Mouse (Mus musculus) embryo, embryonic 11.5 days (tissue): Measurements from ENCODE around the gene Smim20.

Experiments used
- DNase-seq: peaks from one replicate; pipeline ENCODE4 v3.0.0-alpha.2; 2012; ENCODE audit warnings: low read depth, low spot score

Gene Smim20

DNA sequence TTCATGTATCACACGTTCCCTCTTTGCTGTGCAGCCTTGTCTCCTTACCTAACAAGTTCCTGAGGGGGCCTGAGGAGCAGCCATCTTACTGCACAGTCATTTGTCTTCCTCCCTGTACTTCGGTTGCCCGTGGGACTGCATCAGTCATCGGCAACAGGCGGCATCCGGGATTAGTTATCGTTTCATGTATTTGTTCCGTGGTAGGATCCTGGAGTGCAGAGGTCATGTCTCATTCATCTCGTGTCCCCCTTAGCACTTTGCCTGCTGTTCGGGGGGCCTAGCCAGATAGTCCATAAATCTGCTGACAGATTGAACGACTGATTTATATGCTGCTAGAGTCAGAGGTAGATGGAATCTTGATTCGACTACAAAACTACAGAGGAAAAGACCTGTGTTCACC, 1.1 kb upstream of the Smim20 start:
- no peak for DNase-seq

DNA sequence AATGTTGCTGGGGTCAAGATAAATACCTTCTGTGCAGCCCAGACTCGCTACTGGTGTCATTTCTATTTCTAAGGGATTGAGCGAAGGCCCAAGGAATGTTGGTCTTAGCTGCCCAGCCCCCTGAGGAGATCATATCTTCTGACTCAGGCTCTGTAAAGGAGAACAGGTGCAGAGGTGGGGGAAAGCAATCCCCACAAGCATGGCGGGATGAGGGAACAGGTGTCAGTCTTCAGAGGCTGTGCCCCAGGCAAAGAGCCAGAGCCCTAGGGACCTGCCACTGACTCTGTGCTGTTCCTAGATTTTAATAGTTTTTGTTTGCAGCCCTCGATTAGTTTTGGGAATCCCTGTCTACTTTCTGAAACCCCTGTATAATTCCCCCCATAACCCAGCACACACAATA, 702 bp upstream of the Smim20 start:
- DNase-seq: no peak

DNA sequence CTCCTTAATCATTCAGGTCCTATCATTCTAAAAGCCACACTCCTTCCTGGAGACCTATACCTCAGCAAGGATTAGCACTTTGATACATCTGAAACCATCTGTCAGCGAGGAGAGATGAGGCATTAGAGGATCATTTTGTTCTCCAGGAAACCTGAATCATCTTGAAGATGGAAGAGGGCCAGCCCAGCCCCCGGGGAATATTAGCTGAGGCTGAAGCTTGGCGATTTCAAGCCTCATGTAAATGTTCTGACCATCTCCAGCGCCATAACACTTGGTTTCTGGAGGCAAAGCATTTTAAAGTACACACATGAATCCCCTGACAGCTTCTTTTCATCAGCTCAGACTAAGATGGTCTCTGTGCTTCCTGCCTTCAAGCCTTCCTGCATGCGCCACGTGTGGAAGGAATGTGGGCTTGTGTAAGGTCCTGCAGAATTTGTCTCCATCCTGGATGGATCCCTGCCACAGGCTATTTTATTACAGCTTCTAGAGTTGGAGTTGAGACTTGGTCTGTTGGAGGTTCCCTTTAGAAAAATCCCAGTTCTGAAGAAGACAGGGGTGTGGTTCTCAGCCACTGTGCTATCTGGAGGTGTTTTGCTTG, 1.3 kb downstream of the Smim20 start:
- no peak for DNase-seq

DNA sequence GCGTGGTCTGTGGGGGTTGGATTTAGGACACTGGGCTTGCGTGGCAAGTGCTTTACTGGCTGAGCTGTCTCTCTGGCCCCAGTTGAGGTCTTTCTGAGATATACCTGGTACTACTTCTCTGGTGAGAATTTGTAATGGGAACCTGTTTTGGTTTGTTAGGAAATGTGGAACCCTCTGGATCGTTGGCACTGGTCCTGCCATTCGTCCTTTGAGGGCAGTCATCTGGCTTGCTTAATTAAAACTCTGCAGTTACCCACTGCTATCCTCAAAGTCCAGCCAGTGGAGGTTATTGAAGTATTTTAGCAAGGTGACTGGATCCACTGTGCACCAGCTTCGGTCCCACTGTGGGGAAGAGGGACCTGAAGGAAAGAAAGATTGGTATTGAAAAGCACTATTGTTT, 2.9 kb downstream of the Smim20 start:
- no peak for DNase-seq

- no peak for DNase-seq
These were observed 4.2 kb downstream of the Smim20 start for GRCm38 (mm10) chr5:53270947-53271711.

GRCm38 (mm10) chr5:53272626-53273025, 5.7 kb downstream of the Smim20 start:
- no peak for DNase-seq

GRCm38 (mm10) chr5:53273699-53274430, 7.0 kb downstream of the Smim20 start:
- DNase-seq: no peak

GRCm38 (mm10) chr5:53274811-53275355, 8.0 kb downstream of the Smim20 start:
- no peak for DNase-seq

DNA sequence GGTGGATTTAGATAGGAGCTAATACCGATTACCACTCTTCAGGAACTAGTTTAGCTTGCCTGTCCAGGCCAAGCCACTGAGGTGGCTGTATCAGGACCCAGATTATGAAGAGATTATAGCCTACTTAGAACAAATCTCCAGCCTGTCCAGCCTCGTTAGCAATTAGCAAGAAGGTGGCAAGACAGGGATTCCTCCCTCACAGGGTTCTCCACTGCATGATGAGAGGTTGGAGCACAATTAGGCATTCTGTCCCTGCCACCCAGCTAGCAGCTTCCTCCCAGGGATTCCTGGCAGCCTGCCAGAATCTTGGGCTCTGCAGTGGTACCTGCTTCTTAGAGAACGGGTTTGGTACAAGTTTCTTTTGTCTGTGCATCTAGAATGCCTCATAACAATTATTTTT, 8.5 kb downstream of the Smim20 start:
- DNase-seq: no peak

DNA sequence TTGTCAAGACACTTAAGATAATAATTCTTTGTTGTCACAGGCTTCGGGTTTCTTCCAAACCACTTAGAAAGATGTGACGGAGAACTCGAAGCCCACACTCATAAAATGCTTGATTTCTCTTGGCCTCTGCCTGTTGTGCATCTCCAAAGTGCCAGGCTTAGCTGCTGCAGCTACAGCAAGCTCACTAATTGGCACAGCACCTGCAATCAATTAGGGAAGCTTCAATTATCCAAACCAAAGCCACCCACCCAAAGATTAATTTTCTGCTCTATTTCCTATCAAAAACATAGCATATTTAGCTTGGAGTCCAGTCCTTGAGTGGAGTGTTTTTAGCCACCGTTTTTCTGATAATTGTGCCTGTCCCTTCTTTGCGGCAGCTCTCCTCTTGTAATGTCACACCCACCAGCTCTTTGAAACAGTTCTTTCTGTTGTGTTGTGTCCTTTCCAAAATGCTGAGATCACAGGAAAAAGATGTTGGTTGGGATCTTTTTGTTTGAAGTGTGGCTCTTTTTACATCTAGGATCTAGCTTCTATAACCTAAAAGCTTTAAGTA, 9.7 kb downstream of the Smim20 start:
- no peak for DNase-seq

- no peak for DNase-seq
These were observed 10.9 kb downstream of the Smim20 start for GRCm38 (mm10) chr5:53277716-53278263.

DNA sequence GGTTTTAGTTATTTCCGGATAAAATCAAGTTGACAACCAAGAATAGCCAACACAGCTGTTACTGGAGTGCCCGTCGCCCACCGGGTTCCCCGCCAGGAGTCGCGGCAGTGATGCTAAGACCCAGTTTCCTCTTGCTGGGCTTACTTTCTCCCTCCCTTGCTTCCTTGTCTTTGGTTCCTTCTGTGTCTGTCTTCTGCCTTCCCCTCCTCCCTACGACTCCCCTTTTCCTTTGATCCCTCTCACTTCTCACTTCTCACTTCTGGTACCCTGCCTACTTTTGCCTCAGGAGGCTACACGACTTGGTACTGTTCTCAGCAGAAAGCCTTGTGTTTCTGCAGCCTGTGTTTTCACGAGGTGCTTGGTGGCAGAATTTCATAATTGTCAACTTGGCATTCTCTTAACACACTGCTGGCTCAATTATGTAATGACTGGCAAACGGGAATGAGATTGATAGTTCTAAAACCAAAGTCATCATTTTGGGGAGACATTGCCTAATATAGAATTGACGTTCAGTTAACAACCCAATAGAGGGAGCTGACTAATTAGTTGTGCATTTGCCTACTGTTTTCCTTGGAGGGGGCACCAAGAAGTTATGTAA, 12.4 kb downstream of the Smim20 start:
- no peak for DNase-seq

DNA sequence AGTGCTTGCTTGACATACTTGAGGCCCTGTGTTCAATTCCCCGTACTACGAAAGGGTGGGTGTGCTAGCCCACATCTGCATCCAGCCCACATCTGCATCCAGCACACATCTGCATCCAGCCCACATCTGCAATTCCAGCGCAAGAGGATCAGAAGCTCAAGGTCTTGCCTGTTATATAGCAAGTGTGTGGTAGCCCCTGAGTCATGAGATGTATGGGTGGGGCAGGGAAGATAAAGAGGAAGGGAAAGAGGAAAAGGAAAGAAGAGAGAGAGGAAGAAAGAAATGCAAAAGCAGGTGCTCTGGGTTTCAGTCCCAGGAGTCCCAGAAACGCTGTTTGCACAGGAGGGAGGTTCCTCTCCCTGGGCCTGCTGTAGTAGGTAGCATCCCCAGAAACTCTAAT, 15.6 kb downstream of the Smim20 start:
- no peak for DNase-seq

DNA sequence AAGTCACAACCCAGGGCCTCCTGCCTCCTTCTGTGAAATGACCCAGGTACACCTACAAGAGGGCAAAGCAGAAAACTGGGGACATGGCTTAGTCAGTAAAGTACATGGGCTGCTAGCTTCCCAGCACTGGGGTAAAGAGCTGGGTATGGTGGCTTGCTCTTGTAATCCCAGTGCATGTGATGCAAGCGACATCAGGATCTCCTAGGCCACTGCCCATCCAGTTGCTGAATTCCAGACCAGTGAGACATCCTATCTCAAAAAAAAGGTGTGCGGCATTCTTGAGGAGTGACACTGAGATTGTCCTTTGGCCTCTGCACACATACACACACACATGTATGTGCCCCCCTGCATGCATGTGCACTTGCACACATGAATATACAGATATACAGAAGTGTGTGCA, 19.5 kb downstream of the Smim20 start:
- DNase-seq: no peak

- no peak for DNase-seq
These were observed 22.6 kb downstream of the Smim20 start for GRCm38 (mm10) chr5:53289438-53289837.

DNA sequence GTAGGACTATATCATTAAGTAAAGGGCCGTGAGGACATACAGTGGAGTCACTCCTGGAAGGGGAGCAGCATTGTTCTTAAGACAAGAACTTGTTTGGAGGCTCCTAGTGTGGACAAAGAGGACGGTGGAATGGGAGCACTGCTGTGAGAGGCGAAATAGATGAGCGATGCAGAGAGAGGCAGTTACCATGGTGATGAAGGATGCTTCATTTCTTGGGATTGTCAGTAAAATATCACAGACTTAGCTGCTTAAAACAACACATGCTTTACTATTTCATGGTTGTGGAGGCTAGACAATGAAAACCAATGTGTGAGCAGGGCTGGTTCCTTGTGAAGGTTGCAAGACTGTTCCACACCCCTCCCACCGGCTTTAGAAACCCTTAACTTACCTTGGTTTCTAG, 27.7 kb downstream of the Smim20 start:
- no peak for DNase-seq

DNA sequence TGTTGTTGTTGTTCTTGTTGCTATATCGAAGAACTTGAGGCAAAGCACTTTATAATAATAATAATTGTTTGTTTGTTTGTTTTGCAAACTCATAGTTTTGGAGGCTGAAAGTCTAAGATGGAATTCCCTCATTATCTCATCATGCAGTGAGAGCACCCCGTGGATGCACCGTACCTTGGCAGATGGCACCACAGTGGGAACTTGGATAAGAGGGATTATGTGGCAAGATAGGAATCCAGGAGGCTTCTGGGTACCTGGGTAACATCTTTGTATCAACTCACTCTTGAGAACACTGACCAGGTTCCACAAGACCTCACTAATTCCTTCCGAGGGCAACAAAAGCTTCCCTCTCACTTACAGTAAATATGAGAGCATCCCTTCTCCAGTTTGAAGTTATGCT, 30.1 kb downstream of the Smim20 start:
- no peak for DNase-seq

DNA sequence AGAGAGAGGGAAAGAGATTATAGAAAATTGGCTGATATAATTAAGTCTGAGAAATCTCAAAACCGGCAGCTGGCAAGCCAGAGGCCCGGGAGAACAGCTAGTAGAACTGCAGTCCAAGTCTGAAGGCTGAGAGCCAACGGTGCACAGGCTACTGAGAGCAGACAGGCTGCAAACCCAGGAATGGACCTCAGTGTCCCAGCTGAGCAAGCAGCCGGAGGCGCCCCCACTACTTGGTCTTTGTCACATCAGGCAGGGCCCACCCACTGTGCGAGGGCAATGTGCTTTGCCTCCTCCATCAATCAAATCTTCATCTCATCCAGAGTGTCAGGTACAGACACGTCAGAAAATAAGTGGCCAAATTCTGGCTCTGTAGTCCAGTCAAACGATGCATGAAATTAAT, 34.6 kb downstream of the Smim20 start:
- DNase-seq: no peak

- no peak for DNase-seq
These were observed 36.2 kb downstream of the Smim20 start for GRCm38 (mm10) chr5:53302895-53303670.

DNA sequence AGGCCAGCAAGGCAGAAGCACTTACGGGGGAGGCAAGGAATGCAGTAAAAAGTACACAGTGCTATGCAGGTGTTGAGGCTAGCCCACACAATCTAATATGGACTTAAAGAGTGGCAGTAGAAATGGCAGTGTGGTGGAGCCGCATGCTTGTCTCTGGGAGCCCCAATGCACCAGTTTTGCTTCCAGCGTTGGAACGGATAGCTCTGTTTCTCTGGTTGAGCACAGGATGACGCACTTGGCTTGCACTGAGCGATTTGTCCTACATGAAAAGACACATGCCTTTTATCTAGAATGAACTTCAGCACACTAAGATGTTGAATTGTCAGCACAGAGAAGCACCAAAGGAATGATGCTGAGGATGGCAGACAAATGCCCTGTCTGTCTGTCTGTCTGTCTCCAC, 37.1 kb downstream of the Smim20 start:
- no peak for DNase-seq

- DNase-seq: no peak
These were observed 38.1 kb downstream of the Smim20 start for GRCm38 (mm10) chr5:53304936-53305335.
